Mouse (Mus musculus) embryo, embryonic 10.5 days (tissue): ENCODE measurements around the gene Hspb9.

Experiments used
- DNase-seq: peaks from one replicate; pipeline ENCODE4 v3.0.0-alpha.2; 2015; ENCODE audit warnings: low spot score

The Hspb9 gene

GRCm38 (mm10) chr11:100759611-100760233 lies 46.1 kb downstream of the Hspb9 start, which contains the start of gene Kcnh4:
Gene Kcnh4, minus strand, starts transcription at chr11:100759942.
- DNase-seq = peak; percentile 58

GRCm38 (mm10) chr11:100761547-100762045 lies 47.9 kb downstream of the Hspb9 start:
- DNase-seq = peak; percentile 94

DNA sequence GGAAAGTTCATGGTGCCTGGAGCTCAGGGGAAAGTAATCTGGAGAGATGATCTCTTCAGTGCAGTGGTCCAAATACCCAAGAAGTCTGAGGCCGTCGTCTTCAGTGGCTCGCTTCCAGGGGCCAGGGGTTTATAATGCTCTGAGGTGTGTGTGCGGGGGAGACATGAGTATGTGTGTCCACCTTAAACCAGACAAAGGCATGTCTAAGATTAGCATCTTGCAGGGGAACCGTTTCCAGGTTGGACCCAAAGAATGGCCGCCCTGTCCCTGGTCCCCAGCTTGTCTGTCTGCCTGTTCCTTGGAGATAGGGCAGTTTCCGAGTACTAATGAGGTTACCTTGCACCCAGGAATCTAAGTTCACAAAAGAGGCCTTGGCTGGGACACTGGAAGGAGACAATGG lies 49.2 kb downstream of the Hspb9 start, which contains the start of gene Hcrt:
TSS of gene Hcrt (minus strand) at position 101 of the 400 bp plus-strand sequence.
- DNase-seq = no peak
